Mouse (Mus musculus): ENCODE measurements around the gene Nat10.

Nat10 gene

DNA sequence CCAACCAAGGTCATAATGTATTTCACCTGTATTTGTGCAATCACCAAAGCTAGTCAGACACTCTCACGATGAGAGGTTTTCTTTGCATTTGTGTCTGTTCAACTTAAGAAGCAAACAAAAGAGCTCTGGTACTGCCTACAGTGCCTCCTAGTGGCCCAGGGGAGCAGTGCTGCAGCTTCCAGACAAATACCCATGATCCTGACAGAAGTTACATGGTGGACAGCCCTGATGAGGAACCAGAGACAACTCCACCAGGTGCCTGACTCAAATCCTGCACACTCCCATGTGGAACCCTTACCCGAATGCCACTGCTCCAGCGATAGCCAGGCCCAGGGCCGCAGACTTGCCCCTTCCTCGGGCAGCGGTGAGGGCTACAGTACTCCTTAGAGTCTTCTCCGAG is 17.1 kb downstream of the Nat10 start:
- DNase-seq: peak; percentile 74

DNA sequence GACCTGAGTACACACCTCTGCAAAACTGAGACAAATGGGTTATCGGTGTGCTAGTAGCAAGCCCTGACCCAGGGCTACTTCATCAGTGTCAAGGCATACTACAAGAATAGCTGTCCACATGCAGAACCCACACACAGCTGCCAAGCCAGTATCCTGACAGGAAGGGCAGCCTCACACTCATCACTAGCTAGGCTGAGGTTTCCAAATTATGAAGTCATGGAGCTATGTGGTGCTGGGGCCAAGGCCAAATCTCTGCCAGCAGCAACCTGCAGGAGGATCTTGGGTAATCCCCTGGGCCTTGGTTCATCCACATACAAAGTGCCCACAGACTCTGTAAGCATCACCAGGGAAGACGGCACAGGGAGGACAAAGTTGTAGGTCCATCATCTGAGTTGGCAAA is 17.5 kb downstream of the Nat10 start:
- no peak for DNase-seq

DNA sequence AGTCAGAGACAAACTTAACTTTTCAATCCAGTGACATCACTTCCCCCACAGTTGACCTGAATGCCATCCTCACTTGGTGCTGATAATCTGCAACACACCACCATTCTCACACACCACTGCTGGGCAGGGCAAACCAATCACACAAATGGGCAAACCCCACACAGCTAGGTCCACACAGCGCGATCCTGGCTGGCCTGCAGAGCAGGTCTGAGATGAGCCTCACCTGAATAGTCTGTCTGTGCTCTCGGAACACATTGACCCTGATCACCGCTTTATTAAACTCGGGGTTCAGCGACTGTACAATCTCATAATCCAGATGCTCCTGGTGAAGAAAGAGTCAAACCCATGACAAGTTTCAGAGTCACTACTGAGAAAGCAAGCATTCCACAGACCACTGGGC is 18.2 kb downstream of the Nat10 start:
- DNase-seq: no peak

DNA sequence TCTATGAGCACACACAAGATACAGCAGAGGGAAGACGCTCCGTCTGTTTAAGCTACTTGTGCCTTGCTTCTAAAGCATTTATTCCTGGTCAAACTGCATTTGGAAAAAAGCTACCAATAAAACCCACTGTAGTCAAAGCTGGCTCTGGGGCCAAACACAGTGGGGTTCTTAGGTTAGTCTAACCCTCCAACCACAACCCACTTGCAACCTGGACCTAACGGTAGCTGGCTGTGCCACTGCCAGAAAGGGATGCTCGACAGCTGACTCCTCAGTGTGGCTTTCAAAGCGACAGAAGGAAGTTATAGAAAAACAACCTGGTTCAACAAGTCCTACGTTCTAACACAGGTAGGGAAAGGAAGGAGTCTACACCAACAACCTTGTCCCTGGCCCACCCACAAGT is 29.6 kb downstream of the Nat10 start:
- no peak for DNase-seq

DNA sequence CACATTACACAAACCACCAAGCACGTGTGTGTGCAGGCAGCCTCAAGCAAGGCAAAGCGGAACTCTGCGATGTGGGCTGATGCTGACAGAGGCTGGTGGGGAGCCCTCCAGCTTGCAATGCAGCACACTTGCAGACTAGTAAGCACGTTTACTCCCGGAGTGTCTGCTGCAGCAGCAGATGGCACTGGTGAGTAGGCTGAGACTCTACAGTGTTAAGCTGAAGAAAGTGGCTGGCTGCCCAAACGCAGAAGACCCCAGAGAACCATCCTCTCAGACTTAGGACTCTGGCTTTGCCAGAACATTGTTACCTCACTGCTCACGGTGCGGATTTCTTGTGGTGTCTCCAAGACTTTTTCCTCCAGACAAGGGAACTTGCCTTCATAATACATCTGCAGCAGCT is 30.1 kb downstream of the Nat10 start:
- DNase-seq: no peak

DNA sequence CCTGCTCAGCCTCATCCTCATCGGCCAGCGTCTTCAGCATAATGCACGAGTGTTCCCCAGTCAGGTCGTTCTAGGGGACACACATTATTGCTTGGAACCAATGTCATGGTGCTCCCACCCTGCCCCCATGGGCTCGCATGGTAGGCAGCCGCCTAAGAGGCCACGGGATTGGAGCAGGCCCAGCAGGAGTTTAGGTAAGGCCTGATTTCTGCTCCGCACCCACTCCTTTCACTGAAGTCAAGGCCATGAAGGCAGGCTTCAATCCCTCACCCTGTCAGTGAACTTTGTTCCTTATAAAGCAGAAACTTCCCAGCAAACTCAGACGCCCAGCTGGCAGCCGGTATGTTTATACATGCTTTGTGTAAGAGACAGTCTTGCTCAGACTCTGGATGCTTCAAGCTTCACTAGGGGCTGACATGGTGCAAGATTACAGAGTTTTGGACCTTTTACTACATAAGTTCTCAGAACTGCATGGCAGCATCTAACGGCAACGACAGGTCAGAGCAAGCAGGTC is 33.0 kb downstream of the Nat10 start:
- DNase-seq: no peak

DNA sequence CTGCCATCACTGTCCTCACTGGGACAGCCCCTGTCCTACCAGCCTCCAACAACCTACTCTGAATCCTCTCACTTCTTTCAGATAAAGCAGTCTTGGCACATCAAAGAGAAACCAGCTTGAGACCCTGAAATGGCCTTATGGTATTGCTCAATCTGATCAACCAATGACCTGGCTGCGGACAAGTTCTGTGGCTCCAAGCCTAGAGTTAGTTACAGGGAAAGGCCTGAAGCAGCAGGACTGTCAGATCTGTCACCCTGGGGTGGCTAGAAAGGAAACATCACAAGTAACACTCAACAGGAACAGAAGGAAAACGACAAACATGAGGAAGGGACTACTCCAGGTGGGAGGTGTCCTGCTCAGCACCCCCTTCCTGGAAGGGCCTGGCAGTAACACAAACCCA is 36.5 kb downstream of the Nat10 start:
- no peak for DNase-seq

DNA sequence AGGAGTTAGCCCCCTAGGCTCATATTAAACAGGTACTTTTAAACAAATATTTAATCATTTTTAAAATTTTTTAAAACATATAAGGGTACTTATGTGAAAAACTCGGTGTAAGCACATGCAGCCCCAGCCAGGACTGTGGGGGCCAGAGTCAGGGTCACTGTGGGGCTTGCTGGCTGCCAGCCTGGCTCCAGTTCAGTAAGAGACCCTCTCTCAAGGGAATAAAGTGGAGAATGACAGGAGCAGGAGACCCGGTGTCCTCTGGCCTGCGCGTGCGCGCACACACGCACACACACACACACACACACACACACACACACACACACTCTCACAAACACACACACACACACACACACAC is 41.8 kb downstream of the Nat10 start:
- DNase-seq: no peak

DNA sequence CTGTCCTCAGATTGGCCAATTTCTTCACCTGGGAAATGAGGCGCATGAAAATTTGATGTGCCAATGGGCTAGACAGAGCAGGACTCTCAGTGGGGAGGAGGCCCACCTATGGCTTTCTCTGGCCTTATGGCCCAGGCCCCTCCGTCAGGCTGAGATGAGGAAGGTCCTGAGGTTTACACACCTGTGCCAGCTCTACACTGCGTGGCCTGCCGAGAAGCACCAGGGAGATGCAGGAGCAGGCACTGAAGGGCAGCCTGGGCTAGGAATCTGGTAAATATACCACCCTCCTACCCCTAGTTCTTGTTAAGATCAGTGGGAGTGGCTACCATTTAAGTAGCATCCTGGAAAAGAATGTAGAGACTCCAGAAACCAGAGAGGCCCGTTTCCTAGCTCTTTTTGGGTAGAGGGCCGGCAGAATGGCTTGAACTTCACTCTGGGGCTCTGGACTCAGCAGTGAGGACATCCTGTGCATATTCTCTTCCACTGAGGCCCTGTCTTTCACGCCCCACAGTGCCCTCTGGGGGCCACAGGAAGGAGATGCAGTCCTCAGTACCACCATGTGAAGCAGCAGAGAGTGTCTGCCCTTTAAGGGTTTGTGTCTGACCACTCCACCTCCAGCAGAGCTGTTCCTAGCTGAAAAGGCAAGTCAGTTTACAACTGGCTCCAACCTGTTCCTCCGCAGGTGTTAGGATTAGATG is 42.3 kb downstream of the Nat10 start:
- peak; percentile 88 for DNase-seq

DNA sequence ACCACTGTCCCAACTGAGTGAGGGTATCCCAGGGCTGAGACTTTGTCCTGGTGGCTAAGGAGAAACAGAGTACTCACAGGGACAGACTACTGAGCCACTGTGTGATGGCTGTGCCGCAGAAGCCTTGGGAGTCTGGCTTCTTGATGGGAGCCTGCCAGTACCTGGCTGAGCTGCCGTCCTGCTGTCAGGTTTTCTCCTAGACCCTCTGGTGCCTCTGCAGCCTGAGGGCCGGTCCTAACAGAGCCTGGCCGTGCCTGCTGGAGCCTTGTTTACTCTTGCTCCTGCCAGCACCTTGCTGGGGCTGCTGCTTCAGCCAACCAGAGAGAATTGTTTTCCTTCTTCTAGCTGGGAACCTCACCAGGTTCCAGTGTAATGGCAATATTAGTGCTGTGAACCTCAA is 46.7 kb downstream of the Nat10 start:
- no peak for DNase-seq

DNA sequence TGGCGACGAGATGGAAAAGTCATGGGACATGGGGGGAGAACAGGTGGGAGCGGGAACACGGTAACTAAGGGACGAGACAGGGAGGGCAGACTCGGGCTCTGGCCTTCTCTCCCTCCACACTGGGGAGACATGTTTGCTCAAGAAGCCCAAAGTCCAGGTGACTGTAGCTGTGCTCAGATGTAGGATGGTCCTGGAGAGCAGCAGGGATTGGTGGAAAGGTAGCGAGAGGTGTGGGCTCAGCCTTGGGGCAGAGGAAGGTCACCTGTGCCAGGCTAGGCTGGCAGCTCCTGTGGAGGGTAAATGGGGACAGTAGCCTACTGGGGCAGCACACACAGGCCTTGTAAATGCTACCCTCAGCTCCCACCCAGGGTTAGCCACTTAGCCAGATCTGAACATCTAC is 47.2 kb downstream of the Nat10 start:
- DNase-seq: no peak

DNA sequence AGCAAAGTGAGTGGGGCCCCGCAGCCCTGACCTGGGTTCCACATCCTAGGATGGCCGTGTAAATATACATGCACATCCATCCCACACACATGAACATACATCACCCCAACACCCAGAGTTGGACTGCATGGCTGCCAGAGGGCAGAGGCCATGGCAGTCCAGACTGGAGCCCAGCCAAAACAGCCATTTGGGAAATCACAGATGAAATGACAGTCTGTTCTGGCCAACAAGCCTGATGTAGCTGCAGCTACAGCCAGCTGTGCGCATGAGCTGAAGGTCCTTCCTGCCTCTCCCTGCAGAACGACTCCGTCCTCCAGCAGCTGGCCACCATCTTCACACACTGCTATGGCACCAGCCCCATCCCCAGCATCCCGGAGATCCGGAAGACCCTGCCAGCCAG is 50.2 kb downstream of the Nat10 start:
- DNase-seq: no peak

DNA sequence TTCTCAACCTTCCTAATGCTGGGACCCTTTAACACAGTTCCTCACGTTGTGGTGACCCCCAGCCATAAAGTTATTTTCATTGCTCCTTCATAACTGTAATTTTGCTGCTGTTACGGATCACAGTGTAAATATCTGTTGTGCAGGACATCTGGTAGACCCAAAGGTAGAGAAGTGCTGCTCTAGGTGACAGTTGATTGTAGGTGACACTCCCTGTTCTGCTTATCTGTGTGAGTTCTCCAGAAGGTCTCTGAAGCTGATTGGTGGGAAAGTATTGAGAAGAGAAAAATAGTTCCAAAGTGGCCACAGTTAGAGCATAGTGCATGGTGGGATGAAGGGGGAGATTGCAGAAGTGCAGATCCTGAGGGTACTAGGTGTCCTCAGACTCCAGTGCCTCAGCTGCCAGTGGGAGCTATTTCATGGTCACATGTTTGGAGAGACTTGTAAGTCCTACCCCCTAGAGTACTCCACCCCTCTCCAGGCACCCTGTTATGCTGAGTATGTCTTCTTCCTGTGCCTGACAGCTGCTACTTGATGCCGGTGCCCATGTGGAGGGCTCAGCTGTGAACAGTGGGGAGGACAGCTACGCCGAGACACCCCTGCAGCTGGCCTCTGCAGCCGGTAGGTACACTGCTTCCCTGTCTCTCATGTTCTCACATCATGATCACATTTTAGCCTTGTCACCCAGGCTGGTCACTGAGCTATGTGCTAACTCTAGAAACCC is 53.9 kb downstream of the Nat10 start:
- no peak for DNase-seq

DNA sequence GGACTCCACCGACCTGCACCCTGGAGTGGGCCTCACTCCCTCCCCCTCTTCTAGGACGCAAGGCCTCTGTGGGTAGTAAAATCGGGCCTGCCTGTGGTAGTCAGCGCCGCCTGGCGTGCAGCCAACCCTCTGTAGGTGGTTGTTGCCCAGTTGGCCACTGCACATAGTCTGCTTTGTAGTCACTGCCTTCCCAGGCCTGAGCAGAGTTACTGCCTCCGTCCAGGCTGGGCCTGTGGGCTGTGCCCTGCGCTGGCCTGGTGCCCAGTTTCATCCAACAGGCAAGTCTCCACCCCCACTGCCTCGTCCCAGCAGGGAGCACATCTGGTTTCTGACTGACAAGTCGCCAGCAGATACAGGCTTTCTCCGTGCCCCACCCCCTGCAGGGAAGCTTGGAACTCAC is 54.8 kb downstream of the Nat10 start:
- DNase-seq: peak; percentile 76

DNA sequence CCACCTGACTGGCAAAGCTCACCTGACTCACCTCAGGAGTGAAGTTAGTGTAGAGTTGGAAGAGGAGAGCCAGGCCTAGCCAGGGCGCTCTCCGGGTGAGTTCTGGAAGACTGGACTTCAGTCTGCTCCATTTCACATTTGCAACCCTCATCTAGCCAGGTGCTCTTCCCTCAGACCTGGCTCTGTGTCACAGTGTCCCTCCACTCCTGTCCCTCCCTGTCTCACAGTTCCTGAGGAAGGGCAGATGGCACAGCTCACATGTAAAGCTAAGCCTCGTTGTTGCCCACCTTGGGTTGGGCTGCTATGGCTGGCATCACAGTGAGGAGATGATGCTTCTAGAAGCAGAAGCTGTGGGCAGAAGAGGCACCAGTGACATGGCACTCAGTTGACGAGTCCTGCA is 55.2 kb downstream of the Nat10 start:
- no peak for DNase-seq

DNA sequence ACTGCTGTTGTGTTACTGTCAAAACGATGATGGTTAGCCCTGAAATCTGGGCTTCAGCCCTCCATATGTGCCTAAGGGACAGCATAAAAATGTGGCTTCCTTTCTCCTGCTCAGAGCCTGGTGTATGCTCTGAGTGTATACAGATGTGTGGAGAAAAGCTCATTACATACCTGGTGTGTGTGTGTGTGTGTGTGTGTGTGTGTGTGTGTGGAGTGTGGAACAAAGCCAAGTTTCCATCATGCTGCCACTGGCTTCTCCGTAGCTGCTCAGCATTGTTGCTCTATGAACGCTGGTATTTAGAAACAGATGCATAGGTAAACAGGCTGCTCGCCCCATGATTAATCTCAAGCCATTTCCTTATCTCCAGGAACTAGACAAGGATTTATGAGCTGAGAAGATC is 57.2 kb downstream of the Nat10 start:
- DNase-seq: no peak

DNA sequence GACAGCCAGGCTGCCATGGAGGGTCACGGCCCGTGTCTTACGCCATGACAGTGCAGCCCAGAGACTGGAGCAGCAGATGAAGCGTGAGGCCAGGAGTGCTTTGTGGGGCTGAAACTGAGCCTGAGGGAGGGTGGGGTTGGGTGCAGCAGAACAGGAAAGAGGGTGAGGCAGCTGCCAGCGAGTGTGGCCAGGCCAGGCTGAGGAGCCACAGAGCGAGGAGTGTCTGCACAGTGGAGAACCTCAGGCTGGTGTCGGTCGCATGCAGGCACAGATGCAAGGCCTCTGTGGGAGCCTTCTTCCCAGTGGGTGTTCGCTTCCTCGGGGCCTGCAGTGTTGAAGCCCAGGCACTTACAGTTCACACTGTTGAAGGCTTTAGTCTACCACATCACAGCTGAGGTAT is 57.7 kb downstream of the Nat10 start:
- no peak for DNase-seq

DNA sequence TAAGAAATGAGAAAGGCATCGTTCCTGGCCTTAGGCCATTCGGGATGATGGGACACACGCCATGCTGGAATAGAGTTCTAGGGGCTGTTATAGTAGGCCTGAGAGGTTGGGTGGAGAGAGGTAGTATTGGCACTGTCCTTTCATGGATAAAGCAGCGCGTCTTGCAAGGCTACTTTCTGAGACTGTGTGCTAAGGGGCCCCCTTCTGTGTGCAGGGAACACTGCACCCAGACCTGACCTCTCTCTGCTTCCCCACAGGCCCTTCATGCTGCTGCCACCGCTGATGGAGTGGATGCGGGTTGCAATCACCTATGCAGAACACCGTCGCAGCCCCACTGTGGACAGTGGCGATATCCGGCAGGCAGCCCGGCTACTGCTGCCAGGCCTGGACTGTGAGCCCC is 60.6 kb downstream of the Nat10 start:
- peak; percentile 35 for DNase-seq

DNA sequence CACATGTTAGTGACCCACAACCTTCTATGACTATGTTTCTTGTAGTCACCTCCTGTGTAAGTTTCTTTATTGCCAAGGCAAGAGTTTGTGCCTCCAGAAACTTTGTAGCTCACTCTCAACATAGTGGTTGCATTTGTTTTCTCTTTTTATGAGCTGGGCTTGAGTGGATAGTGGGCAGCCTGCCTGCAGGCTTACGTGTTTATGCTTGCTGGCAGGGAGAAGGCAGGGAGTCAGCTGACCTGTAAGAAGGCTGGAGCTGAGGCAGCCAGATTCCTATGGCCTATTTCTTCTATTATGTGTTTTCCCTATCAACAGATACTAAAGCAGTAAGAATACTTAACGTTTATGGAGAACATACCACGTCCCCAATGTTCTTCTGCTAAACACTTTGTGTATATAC is 64.9 kb downstream of the Nat10 start:
- DNase-seq: no peak

DNA sequence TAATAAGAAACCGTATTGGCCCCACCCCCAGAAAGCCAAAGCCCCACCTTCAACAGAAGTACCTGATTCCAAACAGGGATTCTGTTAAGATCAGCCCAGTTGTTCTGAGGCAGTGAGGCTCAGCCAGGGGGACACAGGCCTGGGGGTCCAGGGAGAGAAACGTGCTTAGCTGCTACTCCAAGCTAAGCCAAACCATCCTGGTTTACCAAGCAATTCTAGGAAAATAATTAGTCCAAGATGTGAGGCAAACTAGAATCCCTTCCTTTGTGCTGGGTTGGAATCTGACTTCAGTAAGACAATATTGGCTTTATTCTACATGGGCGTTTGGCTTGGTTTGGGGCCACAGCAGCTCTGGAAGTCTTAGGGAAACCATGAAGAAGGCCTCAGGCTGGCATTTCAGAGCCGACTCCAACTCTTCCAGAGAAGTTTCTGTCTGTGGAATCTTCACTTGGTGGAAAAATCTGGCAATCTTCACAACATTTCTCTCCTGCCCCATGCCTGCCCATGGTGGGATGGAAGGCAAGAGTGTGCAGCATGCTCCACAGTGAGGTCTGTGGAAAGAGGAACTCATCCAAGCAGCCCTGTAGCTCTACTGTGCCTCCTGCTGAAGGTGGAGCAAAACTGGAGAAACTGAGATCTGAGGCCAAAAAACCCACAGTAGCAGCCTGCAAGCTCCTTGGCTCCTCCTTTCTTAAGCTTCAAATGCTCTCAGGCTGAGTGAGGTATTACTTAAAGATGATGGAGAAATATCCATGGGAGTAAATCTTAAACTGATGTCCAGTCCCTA is 66.1 kb downstream of the Nat10 start:
- no peak for DNase-seq

DNA sequence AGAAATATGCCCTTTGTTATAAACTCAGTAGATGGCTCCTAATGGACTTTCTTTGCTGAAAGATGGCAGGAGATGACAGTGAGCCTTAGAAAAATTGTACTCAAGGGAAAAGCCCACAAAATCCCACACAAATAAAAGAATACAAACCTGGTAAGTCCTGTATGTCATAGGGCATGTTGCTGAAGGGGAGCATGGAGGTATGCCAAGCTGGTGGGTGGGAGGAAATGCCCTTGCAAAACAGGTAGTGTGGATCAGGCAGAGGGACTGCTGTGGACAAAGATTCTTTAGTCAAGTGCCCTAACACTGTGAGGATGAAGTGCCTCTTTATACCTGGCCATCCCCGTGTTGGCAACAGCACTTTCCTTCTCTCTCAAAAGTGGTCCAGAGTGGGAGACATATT is 68.3 kb downstream of the Nat10 start:
- DNase-seq: no peak

DNA sequence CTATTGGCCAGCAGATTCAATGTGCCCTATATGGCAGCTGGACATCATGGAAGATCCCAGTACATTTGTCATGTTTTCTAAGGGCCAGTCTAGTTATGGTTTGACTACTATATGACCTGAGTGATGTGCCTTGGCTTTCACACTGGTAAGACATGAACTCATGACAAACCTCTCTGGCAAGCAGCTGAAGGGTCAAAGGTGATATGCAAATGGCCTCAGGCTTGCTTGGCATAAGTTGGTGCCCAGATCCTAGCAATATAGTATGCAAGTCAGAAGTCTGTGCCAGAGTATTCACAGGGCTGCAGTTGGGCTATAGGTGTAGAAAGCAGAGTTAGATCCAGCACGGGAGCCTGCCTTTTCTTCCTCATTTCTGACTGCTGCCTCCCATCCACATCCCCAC is 69.8 kb downstream of the Nat10 start:
- DNase-seq: no peak

DNA sequence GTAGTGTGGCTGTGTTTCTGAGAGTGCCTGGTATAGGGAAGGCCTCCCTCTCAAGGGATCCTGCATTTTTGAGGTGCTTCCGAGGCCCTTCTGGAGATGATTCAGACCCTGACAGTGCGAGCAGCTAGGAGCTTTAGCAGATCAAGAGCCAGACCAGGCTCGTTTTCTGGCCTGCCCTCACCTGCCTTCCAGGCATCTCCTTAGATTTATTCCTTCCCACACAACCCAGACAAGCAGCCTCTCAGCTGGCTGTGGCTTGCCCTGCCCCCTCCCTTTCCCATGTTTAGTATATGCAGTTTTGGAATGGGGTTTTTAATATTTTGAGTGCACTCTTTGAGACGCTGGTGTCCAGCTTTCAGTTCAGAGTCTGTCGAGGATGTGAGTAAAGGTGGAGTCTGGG is 70.2 kb downstream of the Nat10 start:
- no peak for DNase-seq

DNA sequence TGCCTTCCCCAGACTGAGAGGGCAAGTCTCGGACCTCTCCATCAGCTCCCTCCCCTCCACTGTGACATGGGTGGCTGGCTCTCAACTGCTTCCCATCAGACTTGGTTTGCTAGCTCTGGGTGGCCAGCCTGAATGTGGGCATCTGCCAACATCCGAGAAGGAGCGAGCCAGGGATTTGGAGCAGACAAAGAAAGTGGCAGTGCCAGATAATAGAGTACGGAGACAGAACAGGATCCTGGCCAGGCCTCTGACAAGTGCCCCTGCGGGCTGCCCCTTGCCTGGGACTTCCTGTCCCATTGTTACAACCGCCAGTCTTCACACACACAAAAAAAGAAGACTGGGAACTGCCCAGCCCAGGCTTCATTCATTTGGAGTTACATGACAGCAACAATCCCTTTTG is 70.6 kb downstream of the Nat10 start:
- peak; percentile 45 for DNase-seq

Data from retina, postnatal 1 day (tissue).